Mouse (Mus musculus) ES-E14 (cell line): ENCODE measurements around the gene Gm28048.

Experiments
- CHD2 ChIP-seq: IDR thresholded peaks from 2 replicates; pipeline ENCODE4 v1.6.1; 2014; ENCODE audit warnings: mild to moderate bottlenecking, low read depth, low read length, inconsistent platforms
- HCFC1 ChIP-seq: IDR thresholded peaks from 2 replicates; pipeline ENCODE4 v1.6.1; 2012; ENCODE audit warnings: low read length, inconsistent platforms, borderline replicate concordance; ENCODE audit not compliant: insufficient read depth

DNA sequence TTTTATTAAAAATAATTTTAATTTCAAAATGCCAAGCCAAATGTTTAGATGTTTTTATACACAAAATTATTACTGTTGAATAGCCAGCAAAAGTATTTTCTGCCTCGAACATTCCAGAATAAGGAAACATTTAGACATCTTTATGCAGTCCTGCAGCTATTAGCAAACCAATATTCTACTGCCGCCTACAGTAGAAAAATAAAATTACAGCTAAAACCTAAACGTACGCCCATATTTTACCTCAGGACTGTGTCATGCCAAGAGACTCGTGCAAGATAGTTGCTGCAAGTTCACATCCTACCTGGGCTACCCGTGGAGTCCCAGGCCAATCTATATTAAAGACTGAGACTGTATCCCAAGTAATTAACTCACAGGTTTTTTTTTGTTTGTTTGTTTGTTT is 12.4 kb downstream of the Gm28048 start:
- TF ChIP-seq CHD2 (no peak), HCFC1 (no peak)
